Mouse (Mus musculus) E14TG2a.4 (cell line): ENCODE results near the gene Trio.

ENCODE experiments used
- CTCF ChIP-seq: conservative IDR thresholded peaks from 2 replicates; pipeline ENCODE4 v1.5.1; 2014; ENCODE audit warnings: low read length
- NANOG ChIP-seq: IDR thresholded peaks from 2 replicates; pipeline ENCODE4 v1.6.1; 2014; ENCODE audit warnings: borderline replicate concordance, low read length, mixed read lengths

GRCm38 (mm10) chr15:27991892-27992593, 33.6 kb downstream of the Trio start:
- TF ChIP-seq CTCF (no peak), NANOG (no peak)
